Mouse (Mus musculus) ES-E14 (cell line): ENCODE data around the gene Cers5.

Experiments used
- HCFC1 ChIP-seq: IDR thresholded peaks from 2 replicates; pipeline ENCODE4 v1.6.1; 2012; ENCODE audit warnings: low read length, inconsistent platforms, borderline replicate concordance; ENCODE audit not compliant: insufficient read depth
- MAFK ChIP-seq: IDR thresholded peaks from 2 replicates; pipeline ENCODE4 v1.6.1; 2014; ENCODE audit warnings: mild to moderate bottlenecking, low read depth, low read length, inconsistent platforms; ENCODE audit not compliant: insufficient read depth

DNA sequence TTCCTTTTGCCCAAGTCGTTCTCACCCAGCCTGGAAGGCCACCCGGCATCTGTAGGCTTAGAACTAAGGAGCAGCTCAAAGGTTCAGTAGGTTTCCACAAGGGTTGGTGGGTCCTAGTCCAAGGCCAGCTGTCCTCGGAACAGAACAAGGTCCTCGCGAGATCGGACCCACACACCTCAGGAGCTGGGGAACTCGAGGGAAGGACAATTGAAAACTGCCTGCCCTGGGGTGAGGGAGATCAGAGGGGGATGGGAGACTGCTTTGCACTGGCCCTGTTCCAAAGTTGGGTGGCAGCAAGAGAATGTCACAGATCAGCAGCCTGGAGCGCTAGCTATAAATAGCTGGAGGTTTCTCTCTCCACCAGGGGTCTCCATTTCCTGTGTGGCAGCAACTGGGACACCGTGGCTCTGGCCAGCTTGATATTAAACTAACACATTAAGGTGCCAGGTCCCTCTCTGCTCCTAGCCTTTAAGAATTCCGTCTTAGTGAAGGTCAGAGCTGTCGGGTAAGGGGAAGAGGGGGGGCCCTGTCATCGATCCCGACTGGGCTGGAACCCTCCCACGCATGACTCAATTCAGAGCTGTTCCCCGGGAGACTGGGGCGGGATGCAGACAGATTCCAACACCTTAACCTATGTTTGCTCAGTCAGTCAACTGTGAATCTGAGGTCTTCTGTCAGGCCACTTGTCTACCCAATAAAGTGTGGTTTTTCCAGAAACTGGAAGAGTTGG, 48.2 kb downstream of the Cers5 start:
- TF ChIP-seq HCFC1 (no peak), MAFK (no peak)
